Mouse (Mus musculus): Measurements from ENCODE around the gene Ilk.

- TF ChIP-seq POLR2A (IDR thresholded peaks at IDR 0.05; ENCODE audit: insufficient read depth, low read depth, low read length) (no peak), CTCF (IDR thresholded peaks at IDR 0.05) (no peak)
Observed at GRCm38 (mm10) chr7:105747776-105748175, 11.4 kb downstream of the Ilk start.
